Mouse (Mus musculus) liver, embryonic 11.5 days (tissue): ENCODE results near the gene Acsl6. TPM values are rescaled to one million over a fixed set of nuclear protein-coding genes. Genes with fewer than 3 reads are reported as not detected.

Experiments used
- ATAC-seq: fragments of 200-750 bp; cut with Nextera tagmentation; replicated peaks from 2 replicates; pipeline ENCODE4 v1.8.0; 2017; ENCODE audit warnings: moderate number of reproducible peaks, mild to moderate bottlenecking, moderate TSS enrichment, moderate library complexity; ENCODE audit not compliant: low FRiP score
- DNase-seq: peaks from one replicate; pipeline ENCODE4 v3.0.0-alpha.2; 2017; ENCODE audit warnings: low spot score
- H3K27ac ChIP-seq: fragments of 300-500 bp; sonication (generic); 2 replicates; pipeline ENCODE4 v1.5.1; 2014; ENCODE audit warnings: mild to moderate bottlenecking, low read depth, low read length, control low read depth
- H3K27me3 ChIP-seq: fragments of 300-500 bp; sonication (generic); replicated peaks from 2 replicates; pipeline ENCODE4 v1.6.1; 2014; ENCODE audit warnings: low read length, mixed read lengths; ENCODE audit not compliant: control insufficient read depth, insufficient read depth
- H3K36me3 ChIP-seq: fragments of 300-500 bp; sonication (generic); 2 replicates; pipeline ENCODE4 v1.6.1; 2014; ENCODE audit warnings: mild to moderate bottlenecking, low read length, moderate library complexity, mixed read lengths; ENCODE audit not compliant: control insufficient read depth, insufficient read depth
- H3K4me1 ChIP-seq: fragments of 300-500 bp; sonication (generic); replicated peaks from 2 replicates; pipeline ENCODE4 v1.6.1; 2014; ENCODE audit warnings: low read length, mixed read lengths; ENCODE audit not compliant: control insufficient read depth, insufficient read depth
- H3K4me2 ChIP-seq: fragments of 300-500 bp; sonication (generic); 2 replicates; pipeline ENCODE4 v1.6.1; 2014; ENCODE audit warnings: mild to moderate bottlenecking, control low read depth, moderate library complexity
- H3K4me3 ChIP-seq: fragments of 300-500 bp; sonication (generic); 2 replicates; pipeline ENCODE4 v1.5.1; 2014; ENCODE audit warnings: low read depth, low read length, control low read depth
- H3K9ac ChIP-seq: fragments of 300-500 bp; sonication (generic); 2 replicates; pipeline ENCODE4 v1.6.1; 2014; ENCODE audit warnings: low read depth, low read length, control low read depth
- H3K9me3 ChIP-seq: fragments of 300-500 bp; sonication (generic); 2 replicates; pipeline ENCODE4 v1.6.1; 2016; ENCODE audit warnings: low read length, inconsistent platforms, mixed read lengths; ENCODE audit not compliant: control insufficient read depth
- WGBS: fragments of 180-500 bp; shearing (Covaris S2); extraction: QIAGEN DNeasy Blood & Tissue Kit; methylation state at CpG from one replicate; pipeline ENCODE4 v1.1.7; 2014; 5-methylcytosine and 5-hydroxymethylcytosine counted together
- polyA plus RNA-seq: library from polyadenylated mRNA; unstranded; fragments of >200 nt; fragmentation: Nextera tagmentation; extraction: Ambion mirVana; gene quantifications from 2 replicates; pipeline ENCODE4 v1.2.1, GENCODE M21; 2014

Gene Acsl6
- polyA plus RNA-seq = 2.2 and 2.3 TPM in 2 replicates

DNA sequence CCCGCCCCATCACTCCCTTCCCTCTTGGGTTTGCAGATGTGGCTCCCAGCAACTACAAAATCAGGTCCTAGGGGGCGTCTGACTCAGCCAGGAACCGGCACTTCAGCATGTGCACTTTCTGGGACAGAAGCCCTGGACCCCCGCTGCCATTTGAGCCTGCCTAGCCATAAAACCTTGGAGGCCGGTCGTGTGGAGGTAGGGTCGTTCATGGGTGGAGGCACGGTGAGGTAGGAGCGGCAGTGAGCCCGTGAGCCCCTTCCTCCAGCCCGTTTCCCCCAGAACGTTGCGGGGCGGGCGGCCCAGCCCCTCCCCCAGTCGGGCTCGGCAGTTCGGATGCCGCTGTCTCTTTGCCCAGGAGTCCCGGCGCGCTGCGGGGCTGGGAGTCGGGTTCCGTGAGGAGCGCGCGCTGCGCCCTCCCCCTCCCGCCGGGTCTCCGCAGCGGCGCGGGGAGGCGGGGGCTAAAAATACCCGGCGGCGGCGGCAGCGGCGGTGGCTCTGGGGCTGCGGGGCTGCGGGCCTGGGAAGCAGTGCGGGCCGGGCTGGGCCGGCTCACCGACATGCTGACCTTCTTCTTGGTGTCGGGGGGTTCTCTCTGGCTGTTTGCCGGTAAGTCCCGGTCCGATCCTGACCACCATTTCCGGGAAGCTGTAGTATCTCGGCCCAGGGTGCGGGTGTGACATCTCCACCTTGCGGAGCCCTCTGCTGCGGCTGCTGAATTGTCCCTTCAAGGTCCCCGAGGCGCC, at the start of gene Acsl6:
Gene Acsl6, plus strand, starts transcription at position 71 of the 743 bp plus-strand sequence.
- Histone ChIP-seq H3K4me2 (peak within 1 kb of the TSS; percentile 85), H3K4me3 (peak within 1 kb of the TSS; percentile 54), H3K9me3 (peaks cover 2% of the 10 kb centered on the region), H3K36me3 (no peaks in the 10 kb centered on the region), H3K27ac (no peak within 1 kb of the TSS), H3K27me3 (peaks cover 42% of the 10 kb centered on the region), H3K4me1 (0 out of 2 replicates have a peak, but pooled peaks cover 6% of the 10 kb centered on the region), H3K9ac (0 out of 2 replicates have a peak within 1 kb of the TSS, but pooled peaks have one; percentile 30)
- ATAC-seq (no peak), DNase-seq (peak; percentile 41)
- 1% methylated on average over 55 of the region's 59 CpGs for WGBS

DNA sequence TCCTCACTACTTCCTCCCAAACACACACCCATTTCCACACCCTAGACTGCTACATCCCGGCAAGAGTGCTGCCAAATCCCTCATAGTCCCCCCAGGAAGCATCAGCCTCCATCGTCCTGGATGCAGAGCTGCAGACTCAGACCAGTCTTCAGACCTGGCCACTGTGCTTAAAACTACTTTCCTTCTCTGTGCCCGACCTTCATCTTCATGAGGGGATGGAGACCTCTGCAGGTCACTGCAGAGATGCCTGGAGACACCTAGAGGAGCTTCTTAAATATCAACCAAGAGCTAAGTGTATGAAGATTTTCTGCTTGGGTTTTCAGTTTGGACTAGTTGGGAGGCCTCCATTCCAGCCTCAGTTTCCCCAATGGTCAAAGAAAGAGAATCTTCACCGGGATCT, 49.5 kb upstream of the Acsl6 start:
- no peak overlapping the region for H3K27ac ChIP-seq
- WGBS = 42% methylated on average over 4 of the region's 4 CpGs
- no peak for DNase-seq

DNA sequence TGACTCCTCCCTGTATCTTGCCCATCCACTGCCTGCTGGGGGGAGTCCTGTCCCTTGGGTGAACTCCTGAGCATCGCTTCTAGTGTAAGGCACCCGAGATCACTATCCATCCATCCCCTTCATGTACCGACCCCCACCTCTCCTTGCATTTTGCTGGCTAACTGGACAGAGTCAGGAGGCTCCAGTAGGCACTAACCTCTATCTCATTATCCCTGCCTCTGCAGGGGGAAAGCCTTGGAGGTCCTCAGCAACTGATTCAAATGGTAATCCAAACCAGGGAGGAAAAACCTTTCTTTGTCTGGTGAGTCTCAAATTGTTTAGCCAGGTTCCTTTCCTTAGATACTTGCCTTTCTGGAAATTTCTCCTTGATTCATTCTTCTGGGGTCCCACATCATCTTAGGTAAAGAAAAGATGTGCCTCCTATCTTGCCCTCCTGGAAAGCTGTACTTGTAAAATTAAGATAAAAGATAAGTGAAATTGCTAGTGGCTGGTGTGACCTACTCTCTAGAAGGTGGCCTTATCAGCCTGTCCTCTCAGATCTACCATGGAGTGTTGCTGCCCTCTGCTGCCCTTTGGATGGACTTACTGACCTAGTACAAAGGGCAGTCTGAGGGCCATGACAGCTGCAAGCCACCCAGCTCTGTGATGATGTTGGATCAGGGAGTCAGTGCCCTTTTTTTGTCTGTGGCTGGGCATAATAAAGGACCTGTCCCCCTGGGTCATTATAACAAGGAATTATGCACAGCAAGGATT, 46.8 kb upstream of the Acsl6 start:
- WGBS = 59% methylated on average over 3 of the region's 3 CpGs
- ATAC-seq (no peak), DNase-seq (peak; percentile 55)
- H3K4me3 ChIP-seq = no peak overlapping the region
- H3K9ac ChIP-seq = no peak overlapping the region
- H3K27ac ChIP-seq = no peak overlapping the region
- no peaks in the 10 kb centered on the region; the same call in 1 of the 2 replicates for H3K27me3 ChIP-seq
- H3K9me3 ChIP-seq = no peaks in the 10 kb centered on the region
- no peaks in the 10 kb centered on the region for H3K36me3 ChIP-seq
- no peak overlapping the region for H3K4me2 ChIP-seq
- no peaks in the 10 kb centered on the region for H3K4me1 ChIP-seq

More for the DNA sequence above, 49.5 kb upstream of the Acsl6 start:
- H3K27me3 ChIP-seq = no peaks in the 10 kb centered on the region; the same call in 1 of the 2 replicates
- peaks cover 6% of the 10 kb centered on the region; the same call in 1 of the 2 replicates for H3K4me1 ChIP-seq
- H3K9ac ChIP-seq = no peak overlapping the region
- no peak for ATAC-seq
- H3K4me3 ChIP-seq = no peak overlapping the region
- no peaks in the 10 kb centered on the region for H3K9me3 ChIP-seq
- H3K4me2 ChIP-seq = no peak overlapping the region
- H3K36me3 ChIP-seq = no peaks in the 10 kb centered on the region

DNA sequence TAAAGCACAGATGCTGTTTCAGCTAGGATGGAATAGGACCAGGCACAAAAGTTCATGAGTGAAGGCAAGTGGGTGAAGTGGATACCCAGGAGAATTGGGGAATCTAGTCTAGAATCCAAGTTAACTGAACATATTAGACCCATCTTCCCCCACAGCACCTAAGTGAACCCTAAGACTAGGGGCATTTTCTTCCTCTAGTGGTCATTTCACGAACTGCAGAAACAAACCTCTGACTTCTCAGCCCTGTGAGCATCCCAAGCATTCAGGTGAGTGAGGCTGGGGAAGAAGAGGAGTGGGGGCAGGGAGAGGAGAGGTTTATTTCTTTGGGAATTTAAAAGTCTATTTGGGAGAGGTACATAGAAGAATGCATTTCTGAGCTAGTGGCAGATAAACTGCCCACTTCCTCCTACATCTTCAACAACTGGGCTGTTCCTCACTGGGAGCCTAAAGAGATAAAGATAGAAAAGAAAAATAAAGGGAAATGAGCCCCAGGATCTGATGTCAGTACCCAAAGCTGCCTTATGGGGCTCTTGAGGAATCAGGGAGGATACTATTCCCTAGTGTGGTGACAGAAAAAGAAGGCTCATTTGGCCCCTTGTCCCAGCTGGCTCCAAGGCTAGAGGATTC, 40.1 kb upstream of the Acsl6 start:
- Histone ChIP-seq H3K4me3 (no peak overlapping the region), H3K9me3 (no peaks in the 10 kb centered on the region), H3K4me2 (no peak overlapping the region), H3K4me1 (no peaks in the 10 kb centered on the region), H3K27me3 (no peaks in the 10 kb centered on the region), H3K36me3 (no peaks in the 10 kb centered on the region), H3K27ac (no peak overlapping the region), H3K9ac (no peak overlapping the region)
- no peak for DNase-seq
- WGBS = 13% methylated on average over 1 of the region's 1 CpGs
- no peak for ATAC-seq

DNA sequence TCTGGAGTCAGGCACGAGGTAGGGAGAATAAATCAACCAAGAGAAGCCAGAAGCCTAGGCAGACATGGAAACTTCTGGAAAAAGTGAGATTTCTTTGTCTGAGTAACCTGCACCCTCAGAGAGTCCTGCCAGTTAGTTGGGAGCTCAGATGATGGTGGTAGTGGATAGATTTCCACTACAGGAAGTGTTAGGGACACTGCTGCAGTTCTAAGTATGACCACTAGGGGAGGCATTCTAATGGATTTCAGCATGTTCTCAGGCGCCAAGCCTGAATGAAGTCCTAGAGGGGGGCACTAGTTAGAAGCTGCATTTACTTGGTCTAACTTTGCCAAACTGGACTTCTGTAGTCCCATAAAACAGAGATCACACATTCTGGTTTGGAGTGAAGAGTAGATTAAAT, 39.1 kb upstream of the Acsl6 start:
- no peaks in the 10 kb centered on the region for H3K4me1 ChIP-seq
- WGBS = 47% methylated on average over 2 of the region's 2 CpGs

DNA sequence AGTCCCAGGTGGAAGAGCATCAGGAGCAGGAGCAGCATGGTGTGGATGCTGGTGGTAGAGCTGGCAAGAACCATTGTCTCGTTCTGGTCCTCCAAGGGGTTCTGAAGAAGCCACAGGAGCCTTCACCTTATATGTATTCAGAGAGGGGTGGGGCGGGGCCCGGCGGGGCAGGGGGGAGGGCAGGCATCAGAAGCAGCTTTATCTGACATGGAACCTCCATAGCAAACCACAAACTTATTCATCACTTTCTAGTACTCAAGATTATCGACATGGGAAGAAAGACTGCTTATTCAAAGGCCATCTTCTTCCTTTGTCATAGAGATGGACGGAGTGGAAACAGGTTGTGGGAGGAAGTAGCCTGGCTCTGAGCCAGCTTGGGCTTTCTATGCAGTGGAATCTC, 36.4 kb upstream of the Acsl6 start, which contains the start of gene Il3:
Gene Il3, minus strand, starts transcription at position 101 of the 400 bp plus-strand sequence.
- H3K27ac ChIP-seq = no peak within 1 kb of the TSS
- WGBS = 67% methylated on average over 6 of the region's 6 CpGs
- no peak for DNase-seq

More for the DNA sequence above, 39.1 kb upstream of the Acsl6 start:
- H3K27me3 ChIP-seq = no peaks in the 10 kb centered on the region
- no peak for ATAC-seq
- H3K4me2 ChIP-seq = no peak overlapping the region
- H3K9ac ChIP-seq = no peak overlapping the region
- DNase-seq = peak; percentile 29
- no peaks in the 10 kb centered on the region for H3K36me3 ChIP-seq
- no peak overlapping the region for H3K4me3 ChIP-seq
- H3K27ac ChIP-seq = no peak overlapping the region
- H3K9me3 ChIP-seq = no peaks in the 10 kb centered on the region

DNA sequence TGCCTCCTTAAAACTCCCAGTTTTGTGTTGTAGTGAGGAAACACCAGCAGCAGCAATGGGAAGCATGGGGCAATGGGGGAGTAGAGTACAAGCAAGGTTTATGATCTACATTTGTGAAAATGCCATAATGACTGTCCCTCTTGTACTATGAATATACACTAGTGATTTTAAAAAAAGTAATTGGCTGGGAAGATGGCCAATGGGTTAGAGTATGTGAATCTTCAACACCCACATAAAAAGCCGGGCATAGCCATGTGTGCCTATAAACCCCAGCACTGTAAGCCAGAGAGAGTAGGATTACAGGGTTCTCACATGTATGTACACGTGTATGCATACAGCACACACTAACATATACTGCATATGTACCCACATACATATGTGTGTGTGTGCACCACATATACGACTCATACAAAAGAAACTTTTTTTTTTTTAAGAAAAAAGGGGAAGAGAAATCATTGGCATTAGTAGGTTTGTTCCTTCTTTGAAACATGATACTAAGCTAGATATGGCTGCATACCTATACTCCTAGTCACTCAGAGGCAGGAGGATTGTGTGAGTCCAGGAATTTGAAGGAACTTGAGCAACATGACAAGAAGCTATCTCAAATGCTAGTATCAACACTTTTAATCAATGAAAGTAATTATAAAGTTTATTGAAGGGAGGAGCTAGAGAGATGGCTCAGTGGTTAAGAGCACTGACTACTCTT, 34.3 kb upstream of the Acsl6 start:
- Histone ChIP-seq H3K4me3 (no peak overlapping the region), H3K9ac (no peak overlapping the region), H3K4me2 (no peak overlapping the region), H3K27ac (no peak overlapping the region), H3K9me3 (no peaks in the 10 kb centered on the region), H3K27me3 (no peaks in the 10 kb centered on the region), H3K4me1 (no peaks in the 10 kb centered on the region), H3K36me3 (no peaks in the 10 kb centered on the region)
- DNase-seq (no peak), ATAC-seq (no peak)
- WGBS = 67% methylated on average over 3 of the region's 3 CpGs

More for the DNA sequence above, 36.4 kb upstream of the Acsl6 start, which contains the start of gene Il3:
- Histone ChIP-seq H3K4me3 (no peak within 1 kb of the TSS), H3K4me1 (no peaks in the 10 kb centered on the region), H3K9me3 (no peaks in the 10 kb centered on the region), H3K27me3 (no peaks in the 10 kb centered on the region), H3K36me3 (no peaks in the 10 kb centered on the region), H3K9ac (no peak within 1 kb of the TSS), H3K4me2 (no peak within 1 kb of the TSS)
- no peak for ATAC-seq

DNA sequence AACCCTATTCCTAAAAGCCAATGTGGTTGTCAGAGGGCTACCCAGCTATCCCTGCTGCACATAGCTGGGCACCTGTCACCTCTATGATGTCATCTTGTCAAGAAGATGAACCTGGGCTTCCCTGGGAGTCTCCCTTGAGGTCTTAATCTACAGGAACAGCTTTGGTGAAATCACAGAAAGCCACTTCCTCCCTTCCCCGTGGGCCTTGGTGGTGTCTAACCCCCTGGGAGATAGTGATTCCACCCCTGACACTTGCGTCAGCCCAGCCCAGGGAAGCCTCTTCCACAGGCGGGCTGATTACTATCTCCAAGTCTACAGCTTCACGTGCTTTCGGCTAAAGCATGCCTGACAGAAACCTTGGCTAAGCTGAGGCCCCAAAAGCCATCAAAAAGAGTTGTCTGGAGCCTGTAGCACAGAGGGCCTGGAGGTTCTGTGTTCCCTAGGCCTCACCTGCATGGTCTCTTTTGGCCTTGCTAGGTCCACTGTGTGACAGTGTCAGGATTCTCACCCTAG, 32.1 kb upstream of the Acsl6 start:
- ATAC-seq (no peak), DNase-seq (no peak)
- no peaks in the 10 kb centered on the region for H3K27me3 ChIP-seq
- no peak overlapping the region for H3K9ac ChIP-seq
- no peaks in the 10 kb centered on the region for H3K36me3 ChIP-seq
- 43% methylated on average over 5 of the region's 5 CpGs for WGBS
- H3K4me1 ChIP-seq = no peaks in the 10 kb centered on the region
- no peak overlapping the region for H3K27ac ChIP-seq
- no peaks in the 10 kb centered on the region for H3K9me3 ChIP-seq
- no peak overlapping the region for H3K4me2 ChIP-seq
- no peak overlapping the region for H3K4me3 ChIP-seq
